Mouse (Mus musculus): ENCODE measurements around the gene Rhod. TPM values are rescaled to one million over a fixed set of nuclear protein-coding genes. Genes with fewer than 3 reads are reported as not detected.

Rhod gene
- total RNA-seq, 1 experiment, result 15.5 TPM

DNA sequence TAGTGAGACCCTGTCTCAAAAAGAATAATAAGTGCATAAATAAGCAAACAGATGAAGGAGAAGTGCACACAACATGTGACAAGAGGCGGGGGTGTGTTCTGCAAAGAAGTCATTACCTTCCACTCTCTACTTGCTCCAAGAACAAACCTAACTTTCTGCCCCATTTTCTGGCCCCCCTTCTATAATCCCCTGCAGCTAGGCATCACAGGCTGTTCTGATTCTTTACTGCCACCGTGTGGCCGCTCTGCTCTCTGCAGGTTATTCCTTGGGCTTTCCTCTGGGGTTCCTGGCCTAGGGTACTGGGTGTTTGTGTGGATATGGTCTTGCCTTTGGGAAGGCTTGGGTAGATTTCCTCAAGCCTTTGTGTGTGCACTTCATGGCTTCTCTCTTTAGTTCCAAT, 3.2 kb upstream of the Rhod start:
- Histone ChIP-seq H3K27ac (ENCODE audit: insufficient read depth, low read depth, low read length, poor library complexity, severe bottlenecking) (no peak overlapping the region), H3K9me3 (ENCODE audit: control insufficient read depth, insufficient read depth, low read depth, low read length) (no peaks in the 10 kb centered on the region), H3K4me1 (ENCODE audit: control insufficient read depth in 2 of 2, insufficient read depth in 2 of 2, low read length in 2 of 2, poor library complexity in 1 of 2) (peaks cover 2 to 19% of the 10 kb centered on the region in 2 experiments; a peak in 2 of 4 replicates), H3K9ac (ENCODE audit: insufficient read depth, low read depth, low read length, poor library complexity, severe bottlenecking) (no peak overlapping the region), H3K36me3 (ENCODE audit: control insufficient read depth, insufficient read depth, low read length, poor library complexity, severe bottlenecking) (peaks cover 3% of the 10 kb centered on the region; the same call in 1 of the 2 replicates), H3K4me3 (ENCODE audit: insufficient read depth in 1 of 2, low read depth in 1 of 2, low read length in 2 of 2, poor library complexity in 1 of 2, severe bottlenecking in 1 of 2) (no peak overlapping the region)
- in situ Hi-C loops (cut with MboI; ENCODE audit: low sequenced_read_pairs in 2 of 2, unreplicated experiment in 2 of 2), result no loop called here
- DNase-seq (ENCODE audit: low read depth, low spot score), result no peak
- TF ChIP-seq ZNF384 (IDR thresholded peaks at IDR 0.05; ENCODE audit: low read depth, low read length), result no peak
- TF ChIP-seq ZC3H11A (IDR thresholded peaks at IDR 0.05; ENCODE audit: borderline replicate concordance, low read depth, low read length), result no peak
- TF ChIP-seq HCFC1 (IDR thresholded peaks at IDR 0.05; ENCODE audit: borderline replicate concordance, insufficient read depth, low read length), result no peak
- no peak for TF ChIP-seq MAFK (IDR thresholded peaks at IDR 0.05; ENCODE audit: insufficient read depth, low read depth, low read length)
- TF ChIP-seq CHD2 (IDR thresholded peaks at IDR 0.05; ENCODE audit: low read depth, low read length), result no peak

DNA sequence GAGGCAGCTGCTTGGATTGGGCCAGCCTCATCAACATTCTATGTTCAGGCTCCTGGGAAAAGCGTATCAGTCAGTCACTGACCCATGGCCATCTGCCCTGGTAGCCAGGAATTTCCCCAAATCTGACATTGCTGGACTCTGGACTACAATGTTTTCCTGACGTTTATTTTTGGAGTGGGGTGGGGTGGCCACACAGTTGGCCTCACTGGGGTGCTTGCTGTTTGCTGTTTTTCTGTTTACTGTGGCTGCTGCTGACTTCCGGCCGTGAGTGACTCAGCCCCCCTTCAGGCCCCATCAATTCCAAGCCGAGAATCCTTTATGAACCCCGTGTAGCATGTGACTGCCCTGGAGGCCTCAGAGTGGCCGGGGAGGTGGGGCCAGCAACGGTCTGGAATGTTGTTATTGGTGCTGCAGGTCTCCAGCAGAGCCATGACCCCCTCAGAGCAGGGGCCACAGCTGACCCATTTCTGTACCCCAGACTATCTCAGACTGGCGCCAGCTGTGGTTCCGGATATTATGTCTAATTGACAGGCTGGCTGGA, 2.5 kb upstream of the Rhod start:
- DNase-seq (ENCODE audit: low read depth, low spot score), result no peak
- Histone ChIP-seq H3K36me3 (ENCODE audit: control insufficient read depth, insufficient read depth, low read length, poor library complexity, severe bottlenecking) (peaks cover 3% of the 10 kb centered on the region; the same call in 1 of the 2 replicates), H3K4me1 (ENCODE audit: control insufficient read depth in 2 of 2, insufficient read depth in 2 of 2, low read length in 2 of 2, poor library complexity in 1 of 2) (peaks cover 2 to 19% of the 10 kb centered on the region in 2 experiments; a peak in 2 of 4 replicates), H3K9ac (ENCODE audit: insufficient read depth, low read depth, low read length, poor library complexity, severe bottlenecking) (no peak overlapping the region), H3K9me3 (ENCODE audit: control insufficient read depth, insufficient read depth, low read depth, low read length) (no peaks in the 10 kb centered on the region), H3K27ac (ENCODE audit: insufficient read depth, low read depth, low read length, poor library complexity, severe bottlenecking) (no peak overlapping the region), H3K4me3 (ENCODE audit: insufficient read depth in 1 of 2, low read depth in 1 of 2, low read length in 2 of 2, poor library complexity in 1 of 2, severe bottlenecking in 1 of 2) (no peak overlapping the region)
- TF ChIP-seq ZNF384 (IDR thresholded peaks at IDR 0.05; ENCODE audit: low read depth, low read length), result no peak
- no peak for TF ChIP-seq ZC3H11A (IDR thresholded peaks at IDR 0.05; ENCODE audit: borderline replicate concordance, low read depth, low read length)
- no peak for TF ChIP-seq MAFK (IDR thresholded peaks at IDR 0.05; ENCODE audit: insufficient read depth, low read depth, low read length)
- TF ChIP-seq CHD2 (IDR thresholded peaks at IDR 0.05; ENCODE audit: low read depth, low read length), result no peak
- no peak for TF ChIP-seq HCFC1 (IDR thresholded peaks at IDR 0.05; ENCODE audit: borderline replicate concordance, insufficient read depth, low read length)
- in situ Hi-C loops (cut with MboI; ENCODE audit: low sequenced_read_pairs in 2 of 2, unreplicated experiment in 2 of 2), result no loop called here

DNA sequence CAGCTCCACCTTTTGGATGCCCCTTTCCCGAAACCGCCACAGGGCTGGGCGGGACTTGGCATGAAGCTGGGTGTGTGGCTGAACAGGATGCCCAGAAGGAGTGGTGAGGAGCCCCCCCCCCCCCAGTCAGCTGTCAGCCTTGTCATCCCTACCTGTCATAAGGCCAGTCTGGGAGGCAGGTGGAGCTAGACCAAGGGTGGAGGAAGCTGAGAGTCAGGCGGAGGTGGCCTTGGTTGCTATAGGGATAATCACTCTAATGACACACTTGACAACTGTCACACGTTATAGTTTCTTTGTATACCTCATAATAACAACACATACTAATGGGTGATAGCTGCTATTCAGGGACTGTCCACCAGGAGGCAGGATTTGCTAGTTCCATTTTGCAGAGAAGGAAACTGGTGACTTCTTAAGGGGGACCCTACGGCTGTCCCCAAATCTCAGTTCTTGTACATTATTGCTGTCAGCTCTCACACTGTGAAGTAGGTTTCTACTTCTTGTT, 1.9 kb upstream of the Rhod start:
- no peak for DNase-seq (ENCODE audit: low read depth, low spot score)
- Histone ChIP-seq H3K9me3 (ENCODE audit: control insufficient read depth, insufficient read depth, low read depth, low read length) (no peaks in the 10 kb centered on the region), H3K27ac (ENCODE audit: insufficient read depth, low read depth, low read length, poor library complexity, severe bottlenecking) (no peak overlapping the region), H3K36me3 (ENCODE audit: control insufficient read depth, insufficient read depth, low read length, poor library complexity, severe bottlenecking) (peaks cover 3% of the 10 kb centered on the region; the same call in 1 of the 2 replicates), H3K9ac (ENCODE audit: insufficient read depth, low read depth, low read length, poor library complexity, severe bottlenecking) (no peak overlapping the region), H3K4me1 (ENCODE audit: control insufficient read depth in 2 of 2, insufficient read depth in 2 of 2, low read length in 2 of 2, poor library complexity in 1 of 2) (peaks cover 2 to 19% of the 10 kb centered on the region in 2 experiments; a peak in 2 of 4 replicates), H3K4me3 (ENCODE audit: insufficient read depth in 1 of 2, low read depth in 1 of 2, low read length in 2 of 2, poor library complexity in 1 of 2, severe bottlenecking in 1 of 2) (no peak overlapping the region)
- TF ChIP-seq ZC3H11A (IDR thresholded peaks at IDR 0.05; ENCODE audit: borderline replicate concordance, low read depth, low read length) (no peak), ZNF384 (IDR thresholded peaks at IDR 0.05; ENCODE audit: low read depth, low read length) (no peak), HCFC1 (IDR thresholded peaks at IDR 0.05; ENCODE audit: borderline replicate concordance, insufficient read depth, low read length) (no peak)
- in situ Hi-C loops (cut with MboI; ENCODE audit: low sequenced_read_pairs in 2 of 2, unreplicated experiment in 2 of 2), result no loop called here

DNA sequence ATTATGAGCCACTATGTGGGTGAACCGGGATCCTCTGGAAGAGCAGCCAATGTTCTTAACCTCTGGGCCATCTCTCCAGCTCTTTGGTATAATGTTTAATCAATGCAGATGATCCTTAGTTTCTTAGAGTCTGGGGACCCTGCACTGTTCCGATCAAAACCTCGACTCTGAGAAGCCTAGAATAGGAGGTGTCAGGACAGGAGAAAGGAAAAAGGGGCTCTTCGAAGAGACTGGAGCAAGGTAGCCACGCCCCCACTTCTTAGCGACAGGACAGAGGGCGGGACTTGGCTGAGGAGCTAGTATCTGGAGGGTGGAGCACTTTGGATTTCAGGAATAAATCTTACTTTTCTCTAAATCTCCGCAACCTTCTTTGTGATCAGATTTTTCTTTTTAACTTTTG, 990 bp upstream of the Rhod start:
- peak overlapping the region; percentile 90 to 91 for H3K4me3 ChIP-seq (ENCODE audit: insufficient read depth in 1 of 2, low read depth in 1 of 2, low read length in 2 of 2, poor library complexity in 1 of 2, severe bottlenecking in 1 of 2)
- in situ Hi-C loops (cut with MboI; ENCODE audit: low sequenced_read_pairs in 2 of 2, unreplicated experiment in 2 of 2), result no loop called here
- no peak overlapping the region for H3K27ac ChIP-seq (ENCODE audit: insufficient read depth, low read depth, low read length, poor library complexity, severe bottlenecking)
- peaks cover 2 to 16% of the 10 kb centered on the region in 2 experiments; a peak in 2 of 4 replicates for H3K4me1 ChIP-seq (ENCODE audit: control insufficient read depth in 2 of 2, insufficient read depth in 2 of 2, low read length in 2 of 2, poor library complexity in 1 of 2)
- TF ChIP-seq ZC3H11A (IDR thresholded peaks at IDR 0.05; ENCODE audit: borderline replicate concordance, low read depth, low read length) (no peak), ZNF384 (IDR thresholded peaks at IDR 0.05; ENCODE audit: low read depth, low read length) (no peak), CHD2 (IDR thresholded peaks at IDR 0.05; ENCODE audit: low read depth, low read length) (no peak), MAFK (IDR thresholded peaks at IDR 0.05; ENCODE audit: insufficient read depth, low read depth, low read length) (no peak), HCFC1 (IDR thresholded peaks at IDR 0.05; ENCODE audit: borderline replicate concordance, insufficient read depth, low read length) (no peak)
- H3K9ac ChIP-seq (ENCODE audit: insufficient read depth, low read depth, low read length, poor library complexity, severe bottlenecking), result peak overlapping the region; percentile 77
- no peaks in the 10 kb centered on the region for H3K9me3 ChIP-seq (ENCODE audit: control insufficient read depth, insufficient read depth, low read depth, low read length)
- H3K36me3 ChIP-seq (ENCODE audit: control insufficient read depth, insufficient read depth, low read length, poor library complexity, severe bottlenecking), result peaks cover 3% of the 10 kb centered on the region; the same call in 1 of the 2 replicates
- DNase-seq (ENCODE audit: low read depth, low spot score), result no peak

Measured in ES-E14 (cell line).